Mouse (Mus musculus) limb, embryonic 13.5 days (tissue): ENCODE data around the gene Ppm1d. TPM values are rescaled to one million over a fixed set of nuclear protein-coding genes. Genes with fewer than 3 reads are reported as not detected.

ENCODE experiments used
- ATAC-seq: fragments of 200-750 bp; cut with Nextera tagmentation; 2 replicates; pipeline ENCODE4 v1.8.0; 2017; ENCODE audit warnings: low read depth, moderate number of reproducible peaks, moderate TSS enrichment; ENCODE audit not compliant: low FRiP score
- H3K27ac ChIP-seq: fragments of 300-500 bp; sonication (generic); 2 replicates; pipeline ENCODE4 v1.5.1; 2015; ENCODE audit warnings: inconsistent platforms, mild to moderate bottlenecking, moderate library complexity
- H3K27me3 ChIP-seq: fragments of 300-500 bp; sonication (generic); 2 replicates; pipeline ENCODE4 v1.6.1; 2015; ENCODE audit warnings: mild to moderate bottlenecking, inconsistent platforms
- H3K36me3 ChIP-seq: fragments of 300-500 bp; sonication (generic); 2 replicates; pipeline ENCODE4 v1.6.1; 2015; ENCODE audit warnings: inconsistent platforms, mild to moderate bottlenecking, moderate library complexity
- H3K4me1 ChIP-seq: fragments of 300-500 bp; sonication (generic); 2 replicates; pipeline ENCODE4 v1.6.1; 2015; ENCODE audit warnings: inconsistent platforms
- H3K4me2 ChIP-seq: fragments of 300-500 bp; sonication (generic); replicated peaks from 2 replicates; pipeline ENCODE4 v1.6.1; 2015; ENCODE audit warnings: inconsistent platforms, mild to moderate bottlenecking, moderate library complexity
- H3K4me3 ChIP-seq: fragments of 300-500 bp; sonication (generic); 2 replicates; pipeline ENCODE4 v1.5.1; 2015; ENCODE audit warnings: moderate library complexity, mild to moderate bottlenecking, inconsistent platforms
- H3K9ac ChIP-seq: fragments of 300-500 bp; sonication (generic); 2 replicates; pipeline ENCODE4 v1.6.1; 2015; ENCODE audit warnings: mild to moderate bottlenecking, inconsistent platforms
- H3K9me3 ChIP-seq: fragments of 300-500 bp; sonication (generic); 2 replicates; pipeline ENCODE4 v1.6.1; 2016; ENCODE audit warnings: inconsistent platforms
- WGBS: fragments of 180-500 bp; shearing (Covaris S2); methylation state at CpG from one replicate; pipeline ENCODE4 v1.1.7; 2015; 5-methylcytosine and 5-hydroxymethylcytosine counted together
- polyA plus RNA-seq: library from polyadenylated mRNA; unstranded; fragments of >200 nt; fragmentation: Nextera tagmentation; extraction: Ambion mirVana; gene quantifications from 2 replicates; pipeline ENCODE4 v1.2.1, GENCODE M21; 2015

Gene Ppm1d
- polyA plus RNA-seq, 1 experiment from 2014 or later: 18.4 TPM

DNA sequence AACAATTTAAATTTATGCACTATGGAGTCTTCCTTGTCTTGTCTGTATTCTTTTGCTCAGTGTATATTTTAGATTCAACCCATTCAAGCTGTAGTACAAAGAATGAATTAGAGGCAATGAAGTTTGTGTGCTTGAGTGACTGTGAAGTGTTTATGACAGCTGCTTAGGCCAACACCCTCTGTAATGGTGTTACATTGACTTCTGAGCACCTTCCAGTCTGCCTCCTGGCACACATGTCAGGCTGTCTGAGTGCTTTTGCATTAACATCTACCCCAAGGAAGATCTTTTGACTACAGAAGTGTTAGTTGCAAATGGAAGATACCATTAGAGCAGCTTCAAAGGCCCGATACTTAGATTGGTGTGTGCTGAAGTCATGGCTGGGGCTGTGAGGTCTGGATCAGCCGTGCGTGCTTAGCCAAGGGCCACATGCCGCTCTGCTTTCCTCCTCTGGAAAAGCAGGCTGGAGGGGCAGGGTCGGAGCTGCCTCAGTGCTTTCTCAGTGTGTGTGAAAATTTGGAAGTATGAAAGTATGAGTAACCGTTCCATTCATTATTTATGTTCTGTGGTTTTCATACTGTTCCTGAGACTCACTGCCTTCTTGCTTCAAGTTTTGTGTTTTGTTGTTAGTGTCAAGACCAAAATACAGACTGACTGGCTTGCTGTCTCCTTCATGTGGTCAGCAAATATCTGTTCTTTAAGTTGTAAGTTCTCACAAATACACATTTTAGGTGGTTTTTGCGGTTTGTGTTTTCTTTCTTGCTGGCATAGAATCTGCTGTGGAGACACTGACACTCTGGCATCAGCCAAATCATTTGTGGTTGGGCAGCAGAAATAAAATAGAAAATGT, 73.2 kb downstream of the Ppm1d start:
- Histone ChIP-seq H3K4me2 (no peak overlapping the region), H3K9ac (no peak overlapping the region), H3K36me3 (no peaks in the 10 kb centered on the region), H3K9me3 (no peaks in the 10 kb centered on the region), H3K27me3 (no peaks in the 10 kb centered on the region), H3K27ac (no peak overlapping the region), H3K4me3 (no peak overlapping the region), H3K4me1 (peaks cover 5% of the 10 kb centered on the region; the same call in 1 of the 2 replicates)
- WGBS: 66% methylated on average over 7 of the region's 7 CpGs
- no peak for ATAC-seq

DNA sequence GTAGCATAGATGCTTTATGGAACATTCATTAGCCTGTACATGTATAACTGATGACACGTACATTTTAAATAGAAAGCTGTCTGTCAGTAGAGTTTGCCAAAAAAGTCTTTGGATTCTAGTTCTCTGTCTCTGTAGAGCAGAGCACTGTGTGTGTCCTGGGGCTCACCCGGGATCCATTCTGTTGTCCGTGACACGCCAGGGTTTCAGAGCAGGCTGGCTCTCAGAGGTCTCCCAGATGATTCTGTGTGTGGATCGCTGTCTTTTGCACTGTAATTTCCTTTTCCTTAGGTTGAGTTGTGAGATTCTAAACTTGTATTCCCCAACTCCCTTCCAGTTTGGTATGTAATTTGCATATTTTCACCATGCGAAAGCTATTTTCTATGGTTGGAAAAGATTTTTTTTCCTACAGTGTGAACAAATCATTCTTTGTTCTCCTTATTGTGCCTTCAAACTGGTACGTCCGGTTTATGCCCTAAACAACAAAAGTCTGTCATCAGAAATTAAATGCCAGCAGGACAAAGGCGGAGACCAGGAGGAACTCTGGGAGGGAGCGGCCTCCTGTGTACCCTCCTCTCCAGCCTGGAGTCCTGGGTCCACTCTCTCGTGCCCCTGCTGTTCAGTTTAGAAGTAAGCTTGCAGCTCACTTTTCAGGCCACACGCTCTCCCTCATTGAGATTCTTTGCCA, 81.3 kb downstream of the Ppm1d start:
- H3K4me3 ChIP-seq: no peak overlapping the region
- H3K4me2 ChIP-seq: no peak overlapping the region
- 64% methylated on average over 12 of the region's 12 CpGs for WGBS
- no peak overlapping the region; the same call in 1 of the 2 replicates for H3K27ac ChIP-seq
- H3K9me3 ChIP-seq: no peaks in the 10 kb centered on the region
- no peaks in the 10 kb centered on the region for H3K27me3 ChIP-seq
- H3K4me1 ChIP-seq: peaks cover 10% of the 10 kb centered on the region
- no peak for ATAC-seq
- H3K36me3 ChIP-seq: no peaks in the 10 kb centered on the region
- H3K9ac ChIP-seq: 0 out of 2 replicates have a peak overlapping the region, but pooled peaks have one; percentile 39

DNA sequence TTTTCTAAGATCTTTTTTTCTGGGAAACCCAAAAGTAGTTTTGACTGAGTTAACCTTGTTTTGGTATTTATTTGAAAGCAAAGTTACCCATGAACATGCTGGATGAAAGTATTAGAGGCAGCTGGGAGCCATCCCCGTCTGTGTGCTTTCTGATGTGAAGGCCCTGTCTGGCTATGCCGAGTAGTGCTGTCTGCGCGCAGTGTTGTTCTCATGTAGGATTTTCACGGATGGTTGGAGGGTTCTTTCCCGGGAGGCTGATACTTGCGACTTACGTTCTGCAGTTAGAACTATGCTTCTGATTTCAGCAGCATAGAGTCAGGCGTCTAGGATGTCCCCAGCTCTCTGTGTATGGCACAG, 81.8 kb downstream of the Ppm1d start:
- Histone ChIP-seq H3K4me1 (peaks cover 10% of the 10 kb centered on the region), H3K4me2 (no peak overlapping the region), H3K4me3 (no peak overlapping the region), H3K36me3 (no peaks in the 10 kb centered on the region), H3K27me3 (no peaks in the 10 kb centered on the region), H3K27ac (no peak overlapping the region), H3K9me3 (no peaks in the 10 kb centered on the region), H3K9ac (0 out of 2 replicates have a peak overlapping the region, but pooled peaks have one; percentile 39)
- 60% methylated on average over 9 of the region's 9 CpGs for WGBS
- no peak for ATAC-seq

DNA sequence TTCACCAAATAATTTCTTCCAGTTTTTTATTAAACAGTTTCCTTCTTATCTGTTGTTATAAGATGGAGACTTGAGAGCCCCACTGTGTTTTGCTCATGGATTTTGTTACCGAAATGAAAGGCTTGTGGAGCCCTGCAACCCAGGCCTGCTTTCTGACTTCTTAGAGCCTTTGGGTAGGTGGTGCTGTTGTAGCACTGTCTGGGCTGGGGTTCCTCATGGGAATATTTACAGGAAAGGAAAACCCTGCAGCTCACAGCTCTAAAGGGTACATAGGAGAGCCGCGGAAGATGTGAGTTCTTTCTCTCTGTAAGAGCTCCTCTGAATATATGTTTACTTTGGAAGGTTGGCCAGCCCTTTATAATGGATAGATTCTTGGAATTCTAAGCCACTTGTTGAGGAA, 82.9 kb downstream of the Ppm1d start:
- no peak overlapping the region for H3K4me2 ChIP-seq
- H3K27ac ChIP-seq: no peak overlapping the region
- no peak for ATAC-seq
- no peak overlapping the region for H3K9ac ChIP-seq
- WGBS: 55% methylated on average over 3 of the region's 3 CpGs
- peaks cover 10% of the 10 kb centered on the region for H3K4me1 ChIP-seq
- no peaks in the 10 kb centered on the region for H3K9me3 ChIP-seq
- no peaks in the 10 kb centered on the region for H3K27me3 ChIP-seq
- H3K36me3 ChIP-seq: no peaks in the 10 kb centered on the region
- H3K4me3 ChIP-seq: no peak overlapping the region

DNA sequence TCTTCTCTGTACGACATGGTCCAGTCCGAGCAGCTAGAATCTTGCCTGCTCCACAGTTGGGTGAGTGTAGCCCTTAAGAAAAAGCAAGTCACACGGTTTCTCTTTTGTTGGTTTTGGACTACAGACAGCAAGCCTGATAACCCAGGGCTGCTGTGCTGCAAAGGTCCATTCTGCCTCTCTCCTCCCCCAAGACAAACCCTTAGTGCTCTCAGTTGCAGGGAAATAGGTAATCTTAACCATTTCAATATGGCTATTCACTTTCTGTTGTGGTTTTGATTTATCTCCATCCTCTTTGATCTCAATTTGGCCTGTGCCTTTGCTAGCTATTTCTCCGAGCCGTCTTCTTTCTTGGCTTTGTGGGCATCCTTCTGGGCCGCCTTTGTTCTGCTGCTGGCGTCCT, 84.3 kb downstream of the Ppm1d start:
- 38% methylated on average over 7 of the region's 7 CpGs for WGBS
- H3K27ac ChIP-seq: no peak overlapping the region
- H3K9me3 ChIP-seq: no peaks in the 10 kb centered on the region
- no peak for ATAC-seq
- no peak overlapping the region for H3K4me3 ChIP-seq
- H3K4me2 ChIP-seq: no peak overlapping the region
- no peaks in the 10 kb centered on the region for H3K27me3 ChIP-seq
- peaks cover 10% of the 10 kb centered on the region for H3K4me1 ChIP-seq
- no peaks in the 10 kb centered on the region for H3K36me3 ChIP-seq
- H3K9ac ChIP-seq: no peak overlapping the region

Other genes starting within 250 kb of the Ppm1d start
- gene Usp32, start 171.1 kb upstream of the Ppm1d start, polyA plus RNA-seq: 3.7 and 4.5 TPM in 2 replicates
- 0.40 and 0.52 TPM in 2 replicates for gene 1700125H20Rik, start 140.8 kb upstream of the Ppm1d start, polyA plus RNA-seq
- gene Appbp2, start 76.1 kb upstream of the Ppm1d start, polyA plus RNA-seq: 43.5 and 44.9 TPM in 2 replicates
- 25.5 and 30.3 TPM in 2 replicates for gene Bcas3, start 41.9 kb downstream of the Ppm1d start, polyA plus RNA-seq